Mouse (Mus musculus) heart, adult 9 months (tissue): Measurements from ENCODE around the gene Spock2.

Experiments used
- DNase-seq, 2 experiments: peaks; one replicate each; pipeline ENCODE4 v3.0.0; 2022; ENCODE audit warnings: low spot score in 2 of 2

Spock2 gene

GRCm38 (mm10) chr10:60106146-60106530 is at the start of gene Spock2:
TSS of gene Spock2 (plus strand) at chr10:60106219.
- DNase-seq: no peak

GRCm38 (mm10) chr10:60062173-60062572 is 43.8 kb upstream of the Spock2 start:
- no peak for DNase-seq

- no peak for DNase-seq
Observed at GRCm38 (mm10) chr10:60062931-60063330, 43.1 kb upstream of the Spock2 start.

- DNase-seq: peak; percentile 17 to 18
Observed at GRCm38 (mm10) chr10:60066524-60066923, 39.5 kb upstream of the Spock2 start.

- no peak for DNase-seq
Observed at GRCm38 (mm10) chr10:60075159-60075558, 30.9 kb upstream of the Spock2 start.

GRCm38 (mm10) chr10:60077226-60077625 is 28.8 kb upstream of the Spock2 start:
- no peak for DNase-seq

GRCm38 (mm10) chr10:60077736-60078560 is 28.1 kb upstream of the Spock2 start:
- DNase-seq: no peak

GRCm38 (mm10) chr10:60078561-60078917 is 27.5 kb upstream of the Spock2 start:
- peak; percentile 45 to 56 for DNase-seq

- peak in 1 of 2 experiments; percentile 36 for DNase-seq
Observed at GRCm38 (mm10) chr10:60080171-60080570, 25.8 kb upstream of the Spock2 start.

- peak in 1 of 2 experiments; percentile 17 for DNase-seq
Observed at GRCm38 (mm10) chr10:60080601-60080981, 25.4 kb upstream of the Spock2 start.

- DNase-seq: peak; percentile 36 to 48
Observed at GRCm38 (mm10) chr10:60080982-60081825, 24.8 kb upstream of the Spock2 start.

- peak; percentile 90 to 93 for DNase-seq
Observed at GRCm38 (mm10) chr10:60081905-60082304, 24.1 kb upstream of the Spock2 start.

- no peak for DNase-seq
Observed at GRCm38 (mm10) chr10:60084065-60084464, 22.0 kb upstream of the Spock2 start.

- DNase-seq: no peak
Observed at GRCm38 (mm10) chr10:60092311-60092710, 13.7 kb upstream of the Spock2 start.

- no peak for DNase-seq
Observed at GRCm38 (mm10) chr10:60093751-60094150, 12.3 kb upstream of the Spock2 start.

GRCm38 (mm10) chr10:60095558-60095957 is 10.5 kb upstream of the Spock2 start:
- no peak for DNase-seq

GRCm38 (mm10) chr10:60096302-60096701 is 9.7 kb upstream of the Spock2 start:
- DNase-seq: no peak

GRCm38 (mm10) chr10:60097146-60097545 is 8.9 kb upstream of the Spock2 start:
- no peak for DNase-seq

GRCm38 (mm10) chr10:60097774-60098173 is 8.2 kb upstream of the Spock2 start:
- no peak for DNase-seq

- DNase-seq: no peak
Observed at GRCm38 (mm10) chr10:60105391-60106145, 451 bp upstream of the Spock2 start.

- DNase-seq: peak; percentile 27 to 61
Observed at GRCm38 (mm10) chr10:60106531-60107186, 640 bp downstream of the Spock2 start.
